Mouse (Mus musculus) T-helper 1 cell (primary cell): ENCODE measurements around the gene Uts2b.
"Not testable (repeated sequence)": the region's sequence is repeated elsewhere in the genome, so short reads cannot be mapped to it uniquely, and the experiment has no call there.

Experiments used
- in situ Hi-C: fragments of 300-600 bp; cut with MboI, MseI; formaldehyde crosslinking; loops from one replicate; pipeline ENCODE4 v1.15.1; 2025; ENCODE audit warnings: high pct_unique_total_duplicates

The Uts2b gene

DNA sequence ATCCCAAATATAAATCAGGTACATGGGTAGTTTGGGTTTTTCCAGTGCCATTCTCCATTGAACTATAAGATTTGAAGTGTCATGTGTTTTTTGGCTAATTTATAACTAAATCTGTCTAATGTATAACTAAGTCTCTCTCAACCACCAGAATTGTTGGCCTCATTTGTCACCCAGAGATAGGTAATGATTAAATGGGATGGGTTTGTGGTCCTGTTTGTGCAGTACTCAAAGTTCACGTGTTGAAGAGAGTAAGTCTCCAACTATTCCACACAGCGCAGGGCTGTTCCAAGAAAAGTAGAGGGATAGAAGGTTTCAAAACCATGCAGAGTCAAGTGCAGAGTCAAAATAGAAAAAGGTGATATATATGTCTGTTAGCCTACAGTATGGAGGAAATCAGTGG is 5.3 kb upstream of the Uts2b start:
- in situ Hi-C loops, result no loop called here

DNA sequence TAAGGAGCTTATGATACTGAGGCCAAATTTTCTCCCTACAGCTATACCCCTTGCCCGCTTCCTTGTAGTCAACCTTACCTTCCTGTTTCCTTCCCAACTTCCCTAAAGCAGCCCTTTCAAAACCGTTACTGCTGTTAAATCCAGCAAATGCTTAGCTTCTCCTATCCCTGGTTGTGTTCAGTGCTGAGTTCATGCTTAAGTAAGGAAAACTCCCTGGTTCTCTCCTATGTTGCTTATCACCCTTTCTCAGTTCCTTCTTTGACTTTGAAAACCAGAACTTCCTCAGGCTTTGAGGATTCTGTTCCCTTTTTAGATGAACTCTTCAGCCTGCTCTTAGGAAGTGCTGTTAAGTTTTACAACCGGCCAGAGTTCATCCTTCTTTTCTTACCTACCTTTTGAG is 4.1 kb upstream of the Uts2b start:
- in situ Hi-C loops, result no loop called here

DNA sequence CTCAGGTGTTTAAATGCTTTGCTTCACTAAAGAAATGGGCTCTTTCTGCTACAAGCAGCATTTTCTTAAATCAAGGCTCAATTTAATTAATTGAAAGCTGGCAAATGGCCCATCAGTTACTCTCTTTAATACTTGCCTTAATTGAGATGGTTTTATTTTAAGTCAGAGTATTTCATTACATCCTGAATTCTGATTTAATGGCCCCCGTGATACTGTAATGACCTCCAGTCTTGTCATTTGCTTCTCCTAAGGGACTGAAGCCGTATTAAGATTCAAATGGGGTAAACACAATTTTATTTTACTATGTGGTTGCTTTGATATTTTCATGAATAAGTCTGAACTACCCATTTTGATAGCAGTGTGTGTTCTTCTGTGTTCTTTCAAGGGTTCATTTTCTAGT is 661 bp upstream of the Uts2b start:
- in situ Hi-C loops, result no loop called here

DNA sequence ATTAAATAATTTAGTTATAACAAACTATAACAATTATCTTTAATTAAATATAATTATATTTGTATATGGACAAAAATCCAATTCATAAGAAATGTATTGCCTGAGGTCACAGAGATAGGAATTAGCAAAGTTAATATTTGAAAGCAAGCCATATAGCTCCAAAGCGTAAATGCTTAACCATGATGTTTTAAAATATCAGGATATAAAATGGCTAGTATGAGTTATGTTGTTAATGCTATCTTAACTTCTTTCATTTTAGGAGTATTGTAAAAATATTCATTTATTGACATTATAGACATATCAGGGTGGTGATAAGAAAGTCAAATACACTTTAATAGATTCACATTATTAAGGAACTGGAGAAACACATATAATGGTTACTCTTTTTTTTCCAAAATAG is 10.0 kb downstream of the Uts2b start:
- in situ Hi-C loops, result no loop called here

DNA sequence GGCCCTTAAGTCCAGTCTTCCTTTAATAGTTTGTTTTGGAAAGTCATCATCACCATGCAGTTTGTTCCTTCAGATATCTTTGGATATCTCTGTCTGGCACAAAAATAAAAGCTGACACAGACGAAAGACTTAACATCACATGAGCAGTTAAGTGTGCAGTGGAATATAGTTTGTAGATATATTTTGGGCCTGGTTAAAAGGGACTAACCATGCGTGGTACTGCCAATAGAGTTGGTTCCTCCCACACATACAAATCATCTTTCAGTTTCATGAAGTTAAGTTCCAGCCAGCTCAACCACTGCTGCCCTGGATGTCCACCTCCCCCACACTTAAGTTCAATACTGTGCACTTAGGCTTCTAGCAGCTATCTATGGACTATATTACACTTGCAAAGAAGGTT is 15.6 kb downstream of the Uts2b start:
- in situ Hi-C loops, result loop anchor here (5.0 kb wide), 1 partner anchor 48 kb away; no protein-coding TSS in a partner anchor

DNA sequence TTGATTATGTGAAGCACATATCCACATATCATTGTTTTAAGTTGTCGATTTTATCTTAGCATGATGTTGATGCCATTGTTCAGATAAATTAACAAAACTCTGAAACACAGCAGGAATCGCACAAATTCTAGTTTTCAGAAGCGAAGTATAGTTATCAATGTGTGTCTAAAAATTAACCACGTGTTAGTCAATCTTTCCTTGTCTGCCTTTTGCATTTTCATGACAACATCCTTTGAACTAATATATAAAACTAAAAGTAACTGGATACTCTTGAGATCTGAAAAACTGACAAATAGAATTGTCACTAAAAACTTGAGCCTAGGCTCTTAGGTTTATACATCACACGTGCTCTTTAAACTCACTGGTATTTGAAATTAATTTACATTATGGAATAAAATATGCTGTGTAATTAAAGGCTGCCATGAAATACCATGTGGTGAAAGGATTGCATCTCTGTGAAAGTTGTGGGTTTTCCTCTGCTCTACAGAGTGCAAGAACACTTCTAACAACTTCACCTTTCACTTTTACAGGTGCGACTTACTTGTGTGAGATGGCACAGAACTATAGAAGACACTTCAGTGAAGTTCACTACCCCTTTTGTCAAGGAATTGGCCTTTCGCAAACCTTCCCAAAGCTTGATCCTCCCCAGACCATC is 20.0 kb downstream of the Uts2b start:
- in situ Hi-C loops, result loop anchor here (5.0 kb wide), 1 partner anchor 52 kb away; no protein-coding TSS in a partner anchor

DNA sequence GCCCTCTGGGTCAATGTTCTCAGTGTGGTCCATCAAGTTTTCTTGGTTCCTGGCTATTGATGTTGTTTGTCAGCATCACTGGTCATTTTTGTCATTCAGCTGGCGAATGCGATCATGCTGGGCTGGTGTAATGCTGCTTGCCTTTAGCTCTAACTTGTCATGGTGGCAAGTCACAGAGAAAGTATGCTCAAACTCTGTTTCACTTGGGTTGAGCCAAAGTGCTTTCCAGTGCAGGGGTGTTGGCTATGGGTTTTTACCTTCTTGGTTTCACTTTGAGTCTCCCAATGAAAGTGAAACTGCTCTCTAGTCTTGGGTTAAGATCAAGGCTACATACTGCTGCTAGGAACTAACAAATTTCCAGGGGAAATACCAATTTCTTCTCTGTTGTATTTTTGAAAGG is 20.8 kb downstream of the Uts2b start:
- in situ Hi-C loops, result no loop called here

DNA sequence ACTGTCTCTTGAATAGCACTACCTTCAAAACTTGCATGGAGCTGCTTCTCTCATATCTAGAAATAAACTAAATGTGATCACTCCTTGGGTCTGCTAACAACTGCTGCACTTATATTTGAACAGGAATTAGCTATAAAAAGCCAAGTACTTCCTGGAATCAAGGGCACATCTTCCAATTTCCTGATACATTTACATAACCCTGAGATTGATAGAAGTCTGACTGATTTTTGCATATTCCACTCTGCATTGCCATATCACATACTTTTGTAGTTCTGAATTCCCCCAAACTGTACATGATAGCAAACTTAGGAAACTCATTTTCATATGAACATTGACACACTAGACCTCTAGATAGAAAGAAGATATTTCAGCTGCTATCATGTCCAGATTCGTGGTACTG is 21.7 kb downstream of the Uts2b start:
- in situ Hi-C loops, result no loop called here

DNA sequence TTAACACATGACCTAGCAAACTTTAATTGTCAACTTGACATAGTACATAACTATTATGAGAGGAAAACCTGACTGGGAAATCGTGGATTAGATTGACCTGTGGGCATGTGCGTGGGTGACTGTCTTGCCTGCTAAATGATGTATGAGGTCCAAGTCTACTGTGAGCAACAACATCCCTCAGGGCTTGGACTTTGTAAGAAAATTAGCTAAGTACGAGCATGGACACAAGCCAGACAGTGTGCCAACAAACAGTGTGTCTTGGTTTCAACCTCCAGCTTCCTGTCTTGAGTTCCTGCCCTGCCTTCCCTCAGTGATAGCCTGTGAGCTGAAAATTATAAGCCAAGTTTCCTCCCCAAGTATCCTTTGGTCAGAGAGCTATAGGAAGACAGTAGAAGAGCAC is 22.5 kb downstream of the Uts2b start:
- in situ Hi-C loops, result no loop called here

DNA sequence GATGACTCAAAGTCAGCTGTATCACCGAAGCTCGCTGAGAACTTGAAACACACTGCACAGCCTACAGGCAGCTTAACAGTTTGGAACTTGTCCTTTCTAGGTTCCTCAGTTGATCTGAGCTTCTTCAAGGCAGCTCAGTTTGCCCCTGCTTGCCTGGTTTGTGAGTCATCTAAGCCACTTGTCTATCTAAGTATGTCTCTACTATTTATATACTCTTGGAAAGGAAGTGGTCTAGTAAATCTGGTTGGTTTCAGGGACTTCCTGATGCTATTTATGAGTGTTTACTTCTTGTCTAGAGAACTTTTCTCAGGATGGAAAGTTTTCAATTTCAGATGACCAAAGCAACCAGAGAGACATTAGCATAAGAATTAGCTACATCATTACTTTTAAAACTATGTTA is 43.6 kb downstream of the Uts2b start:
- in situ Hi-C loops, result no loop called here

DNA sequence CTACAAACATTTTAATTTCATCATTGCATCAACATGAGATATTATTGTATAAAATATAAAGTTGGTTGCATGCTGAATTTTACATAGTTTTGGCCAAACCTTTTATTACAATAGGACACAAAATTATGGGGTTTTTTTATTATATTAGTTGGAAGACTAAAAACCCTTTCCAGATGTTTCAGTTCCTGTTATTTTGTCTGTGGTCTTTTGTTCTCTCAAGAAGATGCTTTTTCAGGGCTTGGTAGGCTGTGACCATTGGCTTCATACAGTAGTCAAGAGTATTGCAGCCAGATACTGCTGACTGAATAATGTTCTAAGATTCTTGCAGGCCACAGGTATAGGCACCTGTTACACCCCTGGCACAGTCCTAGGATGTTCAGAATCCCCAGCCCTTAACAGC is 48.0 kb downstream of the Uts2b start:
- in situ Hi-C loops, result no loop called here

DNA sequence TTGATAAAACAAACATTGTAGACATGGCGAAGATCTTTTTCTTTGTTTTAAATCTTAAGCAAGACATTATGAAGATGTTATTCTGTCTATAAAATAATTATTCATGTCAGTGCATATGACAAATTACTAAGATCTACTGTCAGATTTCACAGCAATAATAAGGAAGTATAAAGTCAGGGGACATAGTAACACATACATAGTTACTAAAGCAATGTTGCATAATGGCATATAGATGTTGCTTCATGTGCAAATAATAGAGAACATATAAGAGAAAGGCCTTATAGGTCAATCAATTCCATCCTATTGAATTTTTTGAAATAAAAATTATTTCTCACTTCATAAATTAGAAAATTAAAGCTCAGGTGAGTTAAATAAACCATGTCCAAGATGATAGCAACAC is 50.9 kb downstream of the Uts2b start:
- in situ Hi-C loops, result no loop called here

DNA sequence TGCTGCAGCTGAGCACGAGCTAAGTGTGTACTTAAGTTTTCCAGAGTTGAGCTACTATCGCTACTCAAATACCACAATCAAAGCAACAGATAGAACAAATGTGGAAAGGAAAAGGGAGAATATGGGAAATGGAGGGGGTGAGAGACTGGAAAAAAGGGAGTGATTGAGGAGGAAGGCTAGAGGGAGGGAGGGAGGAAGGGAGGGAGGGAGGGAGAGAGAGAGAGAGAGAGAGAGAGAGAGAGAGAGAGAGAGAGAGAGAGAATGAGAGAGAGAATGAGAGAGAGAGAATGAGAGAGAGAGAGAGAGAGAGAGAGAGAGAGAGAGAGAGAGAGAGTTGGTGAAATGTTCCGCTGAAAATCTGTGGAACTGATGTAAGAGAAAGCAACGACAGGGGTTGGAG is 62.9 kb downstream of the Uts2b start, which contains the start of gene Ostn:
Gene Ostn (plus strand): TSS at position 301 of the 400 bp plus-strand sequence.
- in situ Hi-C loops, result not testable (repeated sequence)
